Mouse (Mus musculus) ES-Bruce4 (cell line): ENCODE measurements at regions not wholly inside any gene's neighbourhood (a gene's known extent, or its start where the extent isn't known, plus 50 kb on each side); places are given as distances from the start of the nearest gene placed in this dataset.

Experiments used
- CTCF ChIP-seq: IDR thresholded peaks from one replicate; pipeline ENCODE4 v1.8.1; 2011; ENCODE audit warnings: low read depth, low read length
- EP300 ChIP-seq: IDR thresholded peaks from 2 replicates; pipeline ENCODE4 v1.6.1; 2011; ENCODE audit warnings: low read depth, low read length; ENCODE audit not compliant: insufficient read depth
- POLR2A ChIP-seq: IDR thresholded peaks from one replicate; pipeline ENCODE4 v1.8.1; 2011; ENCODE audit warnings: low read length; ENCODE audit not compliant: insufficient read depth

GRCm38 (mm10) chr6:9685182-9685581, 737.0 kb downstream of the Nxph1 start:
- TF ChIP-seq EP300, result no peak
- TF ChIP-seq POLR2A, result no peak
- TF ChIP-seq CTCF, result no peak
